In the genomic region with DNA sequence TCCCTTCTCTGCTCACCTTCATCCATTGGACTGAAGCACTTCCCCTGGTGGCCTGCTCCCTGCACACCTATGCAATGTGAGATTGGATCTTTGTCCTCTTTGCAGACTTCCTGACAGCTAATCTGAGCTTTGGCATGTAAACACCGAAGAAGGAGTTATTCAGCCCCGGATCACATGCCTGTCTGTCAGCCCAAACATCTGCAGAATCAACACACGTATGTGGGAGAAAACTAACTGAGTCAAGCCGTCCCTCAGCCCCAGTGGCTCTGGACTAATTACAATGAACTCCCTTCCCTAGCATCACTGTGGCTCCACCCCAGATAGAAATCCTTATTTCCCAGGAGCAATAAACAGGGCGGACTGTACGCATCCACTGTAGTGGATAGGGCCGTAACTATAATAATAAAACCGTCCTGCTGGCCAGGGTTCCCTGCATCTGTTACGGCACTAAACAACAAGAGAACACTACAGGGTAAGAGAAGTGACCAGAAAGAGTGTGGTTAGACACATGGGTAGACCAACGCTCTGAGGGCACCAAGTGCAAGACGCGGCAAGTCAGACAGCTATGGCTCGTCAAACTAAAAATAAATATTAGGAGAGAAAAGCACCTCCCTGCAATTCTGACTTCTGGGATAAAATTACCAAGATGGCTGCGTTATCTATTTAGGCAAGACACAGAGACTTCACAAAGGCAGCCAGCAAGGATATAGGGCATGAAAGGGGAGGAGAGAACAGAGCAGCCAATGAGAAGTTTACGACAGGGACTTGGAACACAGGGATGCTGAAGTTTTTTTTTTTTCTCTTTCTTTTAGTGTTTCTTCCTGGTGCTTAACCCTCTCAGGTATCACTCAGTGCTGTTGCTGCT, we compare ENCODE assay signal across 8 mouse cellular contexts. TPM values are rescaled to one million over a fixed set of nuclear protein-coding genes. Genes with fewer than 3 reads are reported as not detected.
DNase-seq lines count a peak whose midpoint lies in the region; ATAC-seq and TF ChIP-seq lines count a peak whose summit lies in the region.

No protein-coding gene starts in this region.

- no peaks in the 10 kb centered on the region for H3K36me3 ChIP-seq in C2C12 (ENCODE audit: control insufficient read depth, insufficient read depth)
- peaks cover 11% of the 10 kb centered on the region; the same call in 1 of the 2 replicates for H3K36me3 ChIP-seq in embryonic facial prominence, embryonic 10.5 days (replicated peaks)
- H3K36me3 ChIP-seq in heart, embryonic 13.5 days = peaks cover 18% of the 10 kb centered on the region
- no peaks in the 10 kb centered on the region for H3K36me3 ChIP-seq in lung, postnatal 0 days (ENCODE audit: insufficient read depth, low read length)

- TF ChIP-seq EP300 in lung, postnatal 0 days (IDR thresholded peaks at IDR 0.05) = no peak

- no peak for ATAC-seq in heart, embryonic 13.5 days (ENCODE audit: extremely low read depth, insufficient number of reproducible peaks, low FRiP score, low TSS enrichment)
- no peak for ATAC-seq in lung, postnatal 0 days
- no peak for ATAC-seq in megakaryocyte, adult 5-6 weeks (ENCODE audit: poor library complexity, severe bottlenecking)
- ATAC-seq in activated CD4-positive, CD25-positive, alpha-beta regulatory T cell, adult 4 months = no peak

- peak overlapping the region; percentile 61 for H3ac ChIP-seq in C2C12 (ENCODE audit: control insufficient read depth, insufficient read length, low read depth)

- H3K79me3 ChIP-seq in C2C12 (ENCODE audit: low read depth) = no peaks in the 10 kb centered on the region

- no peak overlapping the region for H3K4me3 ChIP-seq in C2C12 (ENCODE audit: insufficient read depth, poor library complexity, severe bottlenecking)
- peak overlapping the region; percentile 72 for H3K4me3 ChIP-seq in embryonic facial prominence, embryonic 10.5 days
- H3K4me3 ChIP-seq in heart, embryonic 13.5 days = peak overlapping the region; percentile 75
- H3K4me3 ChIP-seq in lung, postnatal 0 days (ENCODE audit: low read depth, low read length) = peak overlapping the region; percentile 67

- peak overlapping the region; percentile 77 for H3K4me2 ChIP-seq in heart, embryonic 13.5 days
- peak overlapping the region; percentile 87 for H3K4me2 ChIP-seq in lung, postnatal 0 days (replicated peaks; ENCODE audit: low read depth, low read length)

- WGBS in embryonic facial prominence, embryonic 10.5 days = 19% methylated on average over 15 of the region's 15 CpGs
- 11% methylated on average over 15 of the region's 15 CpGs for WGBS in heart, embryonic 13.5 days
- 4% methylated on average over 15 of the region's 15 CpGs for WGBS in lung, postnatal 0 days

- peaks cover 36% of the 10 kb centered on the region for H3K4me1 ChIP-seq in embryonic facial prominence, embryonic 10.5 days
- peaks cover 48% of the 10 kb centered on the region for H3K4me1 ChIP-seq in heart, embryonic 13.5 days
- H3K4me1 ChIP-seq in lung, postnatal 0 days (ENCODE audit: insufficient read depth, low read depth, low read length) = peaks cover 10% of the 10 kb centered on the region; the same call in 1 of the 2 replicates

- peak overlapping the region; percentile 92 for H3K9ac ChIP-seq in heart, embryonic 13.5 days
- 0 out of 2 replicates have a peak overlapping the region, but pooled peaks have one; percentile 5 for H3K9ac ChIP-seq in lung, postnatal 0 days (replicated peaks; ENCODE audit: low read depth)

- H3K9me3 ChIP-seq in embryonic facial prominence, embryonic 10.5 days = no peaks in the 10 kb centered on the region
- no peaks in the 10 kb centered on the region for H3K9me3 ChIP-seq in heart, embryonic 13.5 days
- no peaks in the 10 kb centered on the region for H3K9me3 ChIP-seq in lung, postnatal 0 days (ENCODE audit: low read length)

- H3K27ac ChIP-seq in embryonic facial prominence, embryonic 10.5 days (replicated peaks) = peak overlapping the region; percentile 62
- peak overlapping the region; percentile 91 for H3K27ac ChIP-seq in heart, embryonic 13.5 days (replicated peaks)
- H3K27ac ChIP-seq in lung, postnatal 0 days (ENCODE audit: low read length) = peak overlapping the region; percentile 78

- TF ChIP-seq CTCF in C2C12 (IDR thresholded peaks at IDR 0.05; ENCODE audit: control insufficient read depth, insufficient read depth, insufficient read length) = no peak
- TF ChIP-seq CTCF in lung, postnatal 0 days (IDR thresholded peaks at IDR 0.05) = peak; percentile 11; the same call in 1 of the 2 replicates

- no peaks in the 10 kb centered on the region for H3K27me3 ChIP-seq in C2C12 (ENCODE audit: control insufficient read depth, insufficient read depth, insufficient read length)
- H3K27me3 ChIP-seq in embryonic facial prominence, embryonic 10.5 days (replicated peaks; ENCODE audit: low read depth, poor library complexity, severe bottlenecking) = peaks cover 22% of the 10 kb centered on the region
- no peaks in the 10 kb centered on the region; the same call in 1 of the 2 replicates for H3K27me3 ChIP-seq in heart, embryonic 13.5 days (replicated peaks)
- H3K27me3 ChIP-seq in lung, postnatal 0 days (replicated peaks; ENCODE audit: insufficient read depth, low read length) = no peaks in the 10 kb centered on the region

- H3K79me2 ChIP-seq in C2C12 (ENCODE audit: control insufficient read depth, insufficient read depth) = peaks cover 8% of the 10 kb centered on the region

- no peak for DNase-seq in embryonic facial prominence, embryonic 10.5 days (ENCODE audit: low spot score)
- peak; percentile 80 for DNase-seq in lung, postnatal 0 days (ENCODE audit: low spot score)
- DNase-seq in right cerebral cortex, adult 2 months (ENCODE audit: low spot score in 2 of 2) = no peak
- no peak for DNase-seq in spleen, postnatal 4 days (ENCODE audit: low spot score in 2 of 2)

TF ChIP-seq in C2C12, 6 proteins besides CTCF, POLR2A, EP300 and RAD21:
- TF ChIP-seq MAX (IDR thresholded peaks at IDR 0.05) (no peak), MYOD1 (IDR thresholded peaks at IDR 0.05; ENCODE audit: control insufficient read depth, insufficient read length, low read depth) (no peak), USF1 (IDR thresholded peaks at IDR 0.05; ENCODE audit: low read depth) (no peak), FOSL1 (IDR thresholded peaks at IDR 0.05; ENCODE audit: insufficient read depth, low read length, poor library complexity, severe bottlenecking) (no peak)

RNA-seq across cellular contexts. Expression of a gene that starts 3.2 kb away (rescaled TPM):
- polyA plus RNA-seq in C2C12 (2012; fragmentation: generic; extraction: Trizol) = 1.8 TPM
- 16.6 and 25.6 TPM in 2 replicates for polyA plus RNA-seq in embryonic facial prominence, embryonic 10.5 days (2016; fragmentation: Nextera tagmentation; extraction: Ambion mirVana)
- 62.1 and 63.5 TPM in 2 replicates for polyA plus RNA-seq in heart, embryonic 13.5 days (2015; fragmentation: Nextera tagmentation; extraction: Ambion mirVana)
- 49.7 and 58.2 TPM in 2 replicates for polyA plus RNA-seq in lung, postnatal 0 days (2015; fragmentation: Nextera tagmentation; extraction: Ambion mirVana)
- not detected in 2 replicates for total RNA-seq in megakaryocyte, adult 5-6 weeks (2015)
- total RNA-seq in megakaryocyte, adult 5-6 weeks (2017) = 0.37 TPM in 1 of 2 replicates, not detected in the other
- polyA plus RNA-seq in activated CD4-positive, CD25-positive, alpha-beta regulatory T cell, adult 4 months (2017; shearing (Covaris generic)) = under 1 TPM in 1 of 2 experiments, not detected in 1; 0.13 TPM

RNA-seq across cellular contexts. Expression of a gene that starts 46.5 kb away (rescaled TPM):
- polyA plus RNA-seq in C2C12 (2012; fragmentation: generic; extraction: Trizol) = 31.0 TPM
- polyA plus RNA-seq in embryonic facial prominence, embryonic 10.5 days (2016; fragmentation: Nextera tagmentation; extraction: Ambion mirVana) = 94.0 and 95.4 TPM in 2 replicates
- polyA plus RNA-seq in heart, embryonic 13.5 days (2015; fragmentation: Nextera tagmentation; extraction: Ambion mirVana) = 36.7 and 40.8 TPM in 2 replicates
- polyA plus RNA-seq in lung, postnatal 0 days (2015; fragmentation: Nextera tagmentation; extraction: Ambion mirVana) = 21.8 and 21.9 TPM in 2 replicates
- 12.6 and 15.3 TPM in 2 replicates for total RNA-seq in megakaryocyte, adult 5-6 weeks (2015)
- total RNA-seq in megakaryocyte, adult 5-6 weeks (2017) = 26.1 and 37.9 TPM in 2 replicates
- 10 to 100 TPM; 30.6 to 34.7 TPM for polyA plus RNA-seq in activated CD4-positive, CD25-positive, alpha-beta regulatory T cell, adult 4 months (2017; shearing (Covaris generic))
